Mouse (Mus musculus) kidney, embryonic 14.5 days (tissue): ENCODE results near the gene Zfp362. TPM values are rescaled to one million over a fixed set of nuclear protein-coding genes. Genes with fewer than 3 reads are reported as not detected.

Experiments used
- ATAC-seq: fragments of 200-750 bp; cut with Nextera tagmentation; 2 replicates; pipeline ENCODE4 v1.8.0; 2017; ENCODE audit warnings: moderate number of reproducible peaks, mild to moderate bottlenecking, moderate TSS enrichment, moderate library complexity; ENCODE audit not compliant: low FRiP score, low TSS enrichment
- H3K27ac ChIP-seq: fragments of 300-500 bp; sonication (generic); 2 replicates; pipeline ENCODE4 v1.5.1; 2014; ENCODE audit warnings: low read depth, mild to moderate bottlenecking, low read length, moderate library complexity, mixed read lengths
- H3K27me3 ChIP-seq: fragments of 300-500 bp; sonication (generic); 2 replicates; pipeline ENCODE4 v1.6.1; 2014; ENCODE audit warnings: mild to moderate bottlenecking, low read length; ENCODE audit not compliant: control insufficient read depth, insufficient read depth
- H3K36me3 ChIP-seq: fragments of 300-500 bp; sonication (generic); 2 replicates; pipeline ENCODE4 v1.6.1; 2014; ENCODE audit warnings: low read length, mixed read lengths; ENCODE audit not compliant: control insufficient read depth, insufficient read depth
- H3K4me1 ChIP-seq: fragments of 300-500 bp; sonication (generic); 2 replicates; pipeline ENCODE4 v1.6.1; 2014; ENCODE audit warnings: low read length, mixed read lengths; ENCODE audit not compliant: control insufficient read depth, insufficient read depth
- H3K4me2 ChIP-seq: fragments of 300-500 bp; sonication (generic); replicated peaks from 2 replicates; pipeline ENCODE4 v1.6.1; 2014; ENCODE audit warnings: low read depth, mild to moderate bottlenecking, low read length
- H3K4me3 ChIP-seq: fragments of 300-500 bp; sonication (generic); 2 replicates; pipeline ENCODE4 v1.5.1; 2014; ENCODE audit warnings: mild to moderate bottlenecking, low read length
- H3K9ac ChIP-seq: fragments of 300-500 bp; sonication (generic); 2 replicates; pipeline ENCODE4 v1.6.1; 2014; ENCODE audit warnings: low read depth, mild to moderate bottlenecking, low read length, moderate library complexity
- H3K9me3 ChIP-seq: fragments of 300-500 bp; sonication (generic); 2 replicates; pipeline ENCODE4 v1.6.1; 2016; ENCODE audit warnings: low read length; ENCODE audit not compliant: control insufficient read depth
- WGBS: fragments of 180-500 bp; shearing (Covaris S2); extraction: QIAGEN DNeasy Blood & Tissue Kit; methylation state at CpG from one replicate; pipeline ENCODE4 v1.1.7; 2014; 5-methylcytosine and 5-hydroxymethylcytosine counted together
- polyA plus RNA-seq: library from polyadenylated mRNA; unstranded; fragments of >200 nt; fragmentation: Nextera tagmentation; extraction: Ambion mirVana; gene quantifications from 2 replicates; pipeline ENCODE4 v1.2.1, GENCODE M21; 2014

Gene Zfp362
- polyA plus RNA-seq, 1 experiment from 2014 or later = 37.8 TPM

DNA sequence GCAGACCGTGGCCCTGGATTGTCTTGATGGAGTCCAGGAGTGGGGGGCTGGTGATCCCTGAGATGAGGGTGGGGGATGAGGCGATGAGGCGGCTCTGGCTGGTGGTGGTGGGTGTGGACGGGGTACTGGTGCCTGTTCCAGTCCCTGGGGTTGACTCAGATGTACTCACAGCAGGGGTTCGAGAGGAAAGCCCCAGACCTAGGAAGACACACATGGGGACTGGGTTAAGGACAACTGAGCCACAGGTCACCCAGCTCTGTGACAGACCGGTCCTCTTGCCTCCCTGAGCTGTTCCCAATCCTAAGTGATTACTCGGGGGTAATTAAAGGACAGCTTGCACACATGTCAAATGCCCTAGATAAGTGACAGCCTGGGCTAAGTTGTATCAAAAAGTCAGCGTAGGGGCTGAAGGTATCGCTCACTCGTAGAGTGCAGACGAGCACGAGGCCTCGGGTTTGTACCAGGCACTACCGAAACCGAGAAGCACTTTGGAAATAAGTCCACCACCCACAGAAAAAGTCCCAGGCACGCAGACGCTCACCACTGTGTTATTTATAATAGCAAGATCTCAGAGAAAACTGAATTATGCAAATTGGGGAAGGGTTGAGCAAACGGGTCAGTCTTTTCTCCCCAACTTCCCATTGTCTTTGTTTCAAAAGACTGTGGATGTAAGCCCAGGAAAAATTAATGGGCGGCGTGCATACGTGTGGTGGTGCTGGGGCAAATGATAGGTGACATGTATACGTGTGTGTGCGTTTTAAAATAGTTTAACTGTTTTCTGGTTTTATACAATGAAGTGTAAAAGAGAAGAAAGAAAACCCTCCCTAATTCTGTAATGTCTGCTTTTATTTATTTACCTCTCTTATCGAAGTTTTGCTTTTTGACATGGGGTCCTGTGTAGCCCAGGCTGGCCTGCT lies 18.6 kb downstream of the Zfp362 start:
- Histone ChIP-seq H3K36me3 (peaks cover 82% of the 10 kb centered on the region), H3K9ac (no peak overlapping the region), H3K27me3 (no peaks in the 10 kb centered on the region), H3K9me3 (no peaks in the 10 kb centered on the region), H3K4me3 (no peak overlapping the region), H3K4me1 (no peaks in the 10 kb centered on the region), H3K4me2 (no peak overlapping the region), H3K27ac (no peak overlapping the region)
- no peak for ATAC-seq
- WGBS = 88% methylated on average over 24 of the region's 24 CpGs

DNA sequence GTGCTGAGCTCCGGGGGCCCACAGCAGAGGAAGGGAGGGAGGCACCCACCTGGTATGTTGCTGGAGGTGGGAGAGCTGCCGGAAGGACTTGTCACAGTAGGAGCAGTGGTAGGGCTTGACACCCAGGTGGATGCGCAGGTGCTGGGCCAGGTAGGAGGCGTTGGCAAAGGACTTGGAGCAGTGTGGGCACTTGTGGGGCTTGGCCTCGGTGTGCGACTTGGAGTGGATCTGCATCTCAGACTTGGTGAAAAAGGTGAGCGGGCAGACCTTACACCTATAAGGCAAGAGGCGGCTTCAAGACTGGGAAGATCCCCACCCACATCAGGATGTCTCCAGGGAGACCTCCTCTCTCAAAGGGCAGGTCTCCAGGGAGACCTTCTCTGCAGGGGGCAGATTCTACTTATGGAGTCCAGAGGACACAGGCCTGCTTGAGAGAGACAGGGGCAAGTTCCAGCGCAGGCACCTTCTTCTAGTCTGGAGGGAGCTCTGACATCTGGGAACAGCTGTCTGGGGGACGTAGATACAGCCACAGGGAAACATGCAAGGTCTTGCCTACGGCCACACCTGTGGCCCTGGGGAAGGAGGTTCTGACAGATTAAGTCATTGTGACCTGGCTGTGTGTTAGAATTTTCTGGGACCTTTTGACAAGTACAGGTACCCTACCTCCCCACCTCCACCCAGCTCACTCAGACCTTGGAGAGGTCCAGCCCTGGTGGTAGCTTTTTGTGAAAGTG lies 19.8 kb downstream of the Zfp362 start:
- Histone ChIP-seq H3K4me2 (no peak overlapping the region), H3K4me3 (no peak overlapping the region), H3K27ac (no peak overlapping the region), H3K4me1 (0 out of 2 replicates have a peak, but pooled peaks cover 3% of the 10 kb centered on the region), H3K9me3 (no peaks in the 10 kb centered on the region), H3K27me3 (no peaks in the 10 kb centered on the region), H3K36me3 (peaks cover 81% of the 10 kb centered on the region), H3K9ac (no peak overlapping the region)
- no peak for ATAC-seq
- WGBS = 91% methylated on average over 11 of the region's 11 CpGs

DNA sequence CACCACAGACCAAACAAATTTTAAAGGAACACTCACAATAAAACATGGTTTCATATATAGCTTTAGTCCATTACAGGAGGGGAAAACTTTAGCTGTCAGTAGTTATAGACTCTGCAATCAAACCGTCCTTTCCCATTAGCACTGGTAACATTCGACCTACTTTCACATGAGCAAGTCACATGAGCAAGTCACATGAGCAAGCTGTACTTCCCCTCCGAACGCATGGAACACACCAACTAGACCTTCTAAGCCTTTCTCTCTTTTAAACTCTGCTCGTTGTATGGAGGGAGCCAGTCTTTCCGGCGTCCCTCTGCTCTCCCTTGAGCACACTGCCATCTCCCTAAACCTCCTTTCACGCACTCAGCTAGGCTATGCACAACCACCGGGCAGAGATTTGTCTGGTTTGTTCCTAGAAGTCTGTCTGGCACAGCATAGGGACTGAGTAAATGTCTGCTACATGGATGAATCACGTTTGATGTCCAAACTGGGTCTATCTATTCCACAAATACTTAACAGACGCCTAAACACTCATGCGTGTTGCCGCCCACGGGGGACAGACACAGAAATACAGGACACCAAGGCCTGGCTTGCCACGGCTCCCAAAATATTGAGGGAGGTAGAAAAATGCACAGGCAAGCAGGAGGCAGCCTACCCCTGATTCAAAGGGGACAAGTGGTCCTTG lies 20.8 kb downstream of the Zfp362 start:
- WGBS = 91% methylated on average over 15 of the region's 15 CpGs
- H3K4me2 ChIP-seq = no peak overlapping the region
- H3K4me3 ChIP-seq = no peak overlapping the region
- H3K27ac ChIP-seq = no peak overlapping the region
- no peak for ATAC-seq
- no peaks in the 10 kb centered on the region for H3K9me3 ChIP-seq
- peaks cover 86% of the 10 kb centered on the region for H3K36me3 ChIP-seq
- H3K27me3 ChIP-seq = no peaks in the 10 kb centered on the region
- H3K9ac ChIP-seq = no peak overlapping the region
- H3K4me1 ChIP-seq = 0 out of 2 replicates have a peak, but pooled peaks cover 3% of the 10 kb centered on the region

DNA sequence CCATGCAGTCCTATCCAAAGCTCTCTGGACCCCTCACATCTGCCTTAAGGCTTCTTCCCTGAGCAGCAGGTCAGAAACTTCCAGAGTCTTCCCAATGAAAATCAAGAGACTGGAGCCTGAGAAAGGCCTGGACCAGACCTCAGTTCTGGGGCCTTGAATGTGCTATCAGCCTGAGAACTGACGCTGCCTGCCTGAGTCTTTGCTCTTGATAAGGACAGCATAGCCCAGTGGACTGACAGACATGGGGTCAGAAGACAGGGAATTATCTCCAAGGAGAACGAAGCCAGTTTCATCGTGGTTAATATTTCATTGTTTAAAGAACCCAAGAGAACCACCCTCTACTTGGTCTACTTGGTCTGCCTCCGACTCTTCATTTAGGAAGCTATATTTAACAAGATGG lies 23.2 kb downstream of the Zfp362 start:
- Histone ChIP-seq H3K27ac (no peak overlapping the region), H3K4me2 (no peak overlapping the region), H3K9ac (no peak overlapping the region), H3K9me3 (no peaks in the 10 kb centered on the region), H3K27me3 (no peaks in the 10 kb centered on the region), H3K4me1 (0 out of 2 replicates have a peak, but pooled peaks cover 3% of the 10 kb centered on the region), H3K4me3 (no peak overlapping the region), H3K36me3 (peaks cover 87% of the 10 kb centered on the region)
- WGBS = 75% methylated on average over 4 of the region's 4 CpGs
- no peak for ATAC-seq

DNA sequence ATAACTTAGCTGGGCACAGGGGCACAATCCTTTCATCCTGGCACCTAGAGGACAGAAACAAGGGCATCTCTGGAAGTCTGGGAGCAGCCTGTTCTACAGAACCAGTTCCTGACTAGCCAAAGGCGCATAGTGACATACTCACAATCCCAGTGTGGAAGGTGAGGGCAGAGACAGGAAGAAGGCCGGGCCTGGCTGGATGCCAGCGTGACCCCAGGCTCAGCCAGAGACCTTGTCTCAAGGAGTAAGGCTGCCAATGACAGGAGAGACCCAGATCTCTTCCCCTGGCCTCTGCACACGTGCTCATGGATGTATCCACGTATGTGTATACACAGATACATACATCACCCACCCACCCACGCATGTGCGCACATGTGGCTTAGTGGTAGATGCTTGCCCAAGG lies 23.8 kb downstream of the Zfp362 start:
- no peak overlapping the region for H3K27ac ChIP-seq
- H3K27me3 ChIP-seq = no peaks in the 10 kb centered on the region
- no peaks in the 10 kb centered on the region for H3K9me3 ChIP-seq
- no peak overlapping the region for H3K9ac ChIP-seq
- H3K4me2 ChIP-seq = no peak overlapping the region
- no peak overlapping the region for H3K4me3 ChIP-seq
- no peak for ATAC-seq
- H3K4me1 ChIP-seq = 0 out of 2 replicates have a peak, but pooled peaks cover 3% of the 10 kb centered on the region
- 75% methylated on average over 7 of the region's 7 CpGs for WGBS
- peaks cover 87% of the 10 kb centered on the region for H3K36me3 ChIP-seq

DNA sequence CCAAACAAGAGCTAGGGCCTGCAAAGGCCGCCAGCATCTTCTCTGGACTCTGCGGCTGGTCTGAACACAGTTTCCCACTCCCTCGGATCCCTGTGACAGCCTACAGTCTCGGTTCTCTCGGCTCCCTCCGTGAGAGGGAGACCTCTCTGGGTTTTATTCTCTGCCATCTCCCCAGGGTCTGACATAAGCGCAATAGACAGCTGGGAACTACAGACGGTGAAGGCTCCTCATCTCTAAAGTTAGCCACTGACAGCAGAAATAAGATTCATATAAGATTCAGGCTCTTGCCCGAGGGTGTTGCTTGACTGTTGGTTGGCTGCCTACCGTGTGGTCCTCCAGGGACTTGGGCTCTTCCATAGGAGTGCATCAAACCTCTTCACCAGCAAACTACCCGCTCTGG lies 28.3 kb downstream of the Zfp362 start:
- Histone ChIP-seq H3K4me1 (0 out of 2 replicates have a peak, but pooled peaks cover 3% of the 10 kb centered on the region), H3K27me3 (no peaks in the 10 kb centered on the region), H3K4me3 (no peak overlapping the region), H3K36me3 (peaks cover 89% of the 10 kb centered on the region), H3K4me2 (no peak overlapping the region), H3K9ac (no peak overlapping the region), H3K9me3 (no peaks in the 10 kb centered on the region), H3K27ac (no peak overlapping the region)
- no peak for ATAC-seq
- 80% methylated on average over 11 of the region's 11 CpGs for WGBS

DNA sequence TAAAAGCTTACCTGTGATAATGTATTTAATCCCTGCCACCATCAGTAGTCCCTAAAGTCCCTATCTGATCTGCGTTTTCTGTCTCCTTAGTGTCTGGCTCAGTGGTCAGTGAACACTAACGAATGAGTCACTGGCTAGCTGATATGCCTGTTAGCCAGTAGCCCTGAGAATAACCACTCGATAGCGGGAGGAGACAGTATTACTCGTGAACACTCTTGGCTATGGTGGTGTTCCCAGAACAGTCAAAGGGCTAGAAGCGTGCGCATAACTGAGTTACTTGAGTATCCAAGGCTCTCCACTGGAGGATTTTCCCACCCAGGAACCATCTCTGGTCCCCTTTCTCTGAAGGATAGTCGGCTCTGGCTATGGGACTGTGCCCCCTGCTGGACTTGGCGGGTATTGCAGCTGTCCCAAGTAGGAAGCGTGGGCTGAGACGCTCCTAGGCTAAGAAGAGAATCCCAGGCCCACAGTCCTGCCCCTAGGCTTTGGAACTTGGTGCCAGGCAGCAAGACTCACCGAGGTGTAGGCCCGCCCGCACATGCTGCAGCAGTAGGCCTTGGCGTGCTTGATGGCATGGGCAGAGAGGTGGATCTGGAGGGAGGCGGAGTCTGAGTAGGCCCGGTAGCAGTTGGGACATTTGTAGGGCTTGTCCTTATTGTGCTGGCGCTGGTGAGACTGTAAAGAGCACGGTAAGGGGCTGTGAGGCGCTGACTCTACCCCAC lies 29.1 kb downstream of the Zfp362 start:
- H3K36me3 ChIP-seq = peaks cover 89% of the 10 kb centered on the region
- H3K4me1 ChIP-seq = no peaks in the 10 kb centered on the region
- no peak overlapping the region for H3K4me2 ChIP-seq
- peak; percentile 58 for ATAC-seq
- H3K4me3 ChIP-seq = no peak overlapping the region
- WGBS = 48% methylated on average over 20 of the region's 20 CpGs
- H3K27ac ChIP-seq = no peak overlapping the region
- no peak overlapping the region; the same call in 1 of the 2 replicates for H3K9ac ChIP-seq
- no peaks in the 10 kb centered on the region for H3K9me3 ChIP-seq
- H3K27me3 ChIP-seq = no peaks in the 10 kb centered on the region

DNA sequence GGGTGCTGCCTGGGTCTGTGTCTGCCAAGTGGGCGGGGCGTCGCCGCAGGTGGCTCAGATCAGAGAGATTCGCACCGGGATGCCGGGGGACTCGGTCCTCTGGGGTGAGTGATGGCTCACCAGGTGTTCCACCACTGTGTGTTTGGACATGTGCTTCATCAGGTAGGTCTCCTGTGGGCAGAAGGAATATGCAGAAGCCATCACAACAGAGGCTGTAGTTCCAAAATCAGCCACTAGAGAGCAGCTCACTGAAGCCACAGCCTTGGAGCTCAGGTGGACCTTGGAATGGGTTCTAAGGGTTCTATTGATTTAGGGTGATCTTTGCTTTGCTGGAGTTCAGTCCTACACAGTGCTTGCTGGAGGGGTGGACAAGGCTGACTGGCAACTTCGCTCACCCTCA lies 31.4 kb downstream of the Zfp362 start:
- H3K36me3 ChIP-seq = peaks cover 71% of the 10 kb centered on the region
- WGBS = 96% methylated on average over 9 of the region's 9 CpGs

More for the DNA sequence above, 31.4 kb downstream of the Zfp362 start:
- no peaks in the 10 kb centered on the region for H3K27me3 ChIP-seq
- no peak overlapping the region for H3K27ac ChIP-seq
- no peak overlapping the region for H3K4me3 ChIP-seq
- H3K9me3 ChIP-seq = no peaks in the 10 kb centered on the region
- no peak for ATAC-seq
- H3K9ac ChIP-seq = no peak overlapping the region
- no peak overlapping the region for H3K4me2 ChIP-seq
- no peaks in the 10 kb centered on the region for H3K4me1 ChIP-seq
